Mouse (Mus musculus) lung, postnatal 0 days (tissue): ENCODE measurements around the gene Cmip.

Experiments
- CTCF ChIP-seq: IDR thresholded peaks from 2 replicates; pipeline ENCODE4 v1.5.1; 2016; ENCODE audit warnings: antibody characterized with exemption, mild to moderate bottlenecking
- EP300 ChIP-seq: IDR thresholded peaks from 2 replicates; pipeline ENCODE4 v1.6.1; 2016; ENCODE audit warnings: antibody characterized with exemption, mild to moderate bottlenecking, control low read depth

DNA sequence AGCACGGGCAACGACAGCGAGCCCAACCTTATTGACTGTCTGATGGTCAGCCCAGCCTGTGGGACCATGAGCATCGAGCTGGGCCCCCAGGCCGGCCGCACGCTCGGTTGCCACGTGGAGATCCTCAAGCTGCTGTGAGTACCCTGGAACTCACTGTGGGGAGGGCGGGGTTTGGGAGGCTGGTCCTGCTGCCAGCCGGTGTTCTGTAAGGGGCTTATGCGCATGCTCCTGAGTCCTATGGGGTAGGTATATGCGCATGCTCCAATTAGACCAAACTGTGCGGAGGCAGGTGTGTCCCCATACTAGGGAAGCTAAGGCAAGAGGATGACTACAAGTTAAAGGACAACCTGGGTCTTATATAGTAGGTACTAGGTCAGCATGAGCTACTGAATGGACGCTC lies 179.9 kb downstream of the Cmip start:
- no peak for TF ChIP-seq CTCF
- TF ChIP-seq EP300: no peak
